Mouse (Mus musculus) liver, embryonic 13.5 days (tissue): ENCODE results near the gene Xaf1. TPM values are rescaled to one million over a fixed set of nuclear protein-coding genes. Genes with fewer than 3 reads are reported as not detected.

Experiments used
- polyA plus RNA-seq: library from polyadenylated mRNA; unstranded; fragments of >200 nt; fragmentation: Nextera tagmentation; extraction: Ambion mirVana; gene quantifications from 2 replicates; pipeline ENCODE4 v1.2.1, GENCODE M21; 2015

Gene Xaf1
- polyA plus RNA-seq, 1 experiment from 2014 or later = 4.0 TPM

Other genes with a start within 250 kb of the Xaf1 start
- 0.06 and 0.14 TPM in 2 replicates for gene Pitpnm3, start 165.9 kb upstream of the Xaf1 start, polyA plus RNA-seq
- not detected in 2 replicates for gene Gm43951, start 94.8 kb upstream of the Xaf1 start, polyA plus RNA-seq
- 4.4 and 4.9 TPM in 2 replicates for gene 4933427D14Rik, start 94.2 kb upstream of the Xaf1 start, polyA plus RNA-seq
- 94.7 and 97.9 TPM in 2 replicates for gene Txndc17, start 94.1 kb upstream of the Xaf1 start, polyA plus RNA-seq
- gene Med31, start 86.0 kb upstream of the Xaf1 start, polyA plus RNA-seq = 15.1 and 16.8 TPM in 2 replicates
- gene Slc13a5, start 34.4 kb upstream of the Xaf1 start, polyA plus RNA-seq = not detected in 2 replicates
- gene Fbxo39, start 12.8 kb downstream of the Xaf1 start, polyA plus RNA-seq = not detected in 2 replicates
- gene Tekt1, start 60.8 kb downstream of the Xaf1 start, polyA plus RNA-seq = not detected in 2 replicates
- gene Smtnl2, start 110.1 kb downstream of the Xaf1 start, polyA plus RNA-seq = 5.4 and 5.5 TPM in 2 replicates
- not detected in 2 replicates for gene Ggt6, start 133.9 kb downstream of the Xaf1 start, polyA plus RNA-seq
- gene Mybbp1a, start 139.7 kb downstream of the Xaf1 start, polyA plus RNA-seq = 129 and 138 TPM in 2 replicates
- gene Spns2, start 188.3 kb downstream of the Xaf1 start, polyA plus RNA-seq = 4.3 and 5.5 TPM in 2 replicates
- gene Spns3, start 248.9 kb downstream of the Xaf1 start, polyA plus RNA-seq = 1.5 and 2.0 TPM in 2 replicates